In genomic region chr2:73463431-73464194, GRCm38 (mm10) we compare ENCODE assay signal across 9 mouse cellular contexts.
DNase-seq lines count a peak whose midpoint lies in the region; ATAC-seq and TF ChIP-seq lines count a peak whose summit lies in the region.
"Had no signal": no experiment of that assay in that cellular context is flagged by ENCODE, and none has a peak within 500 bp of the region (broad histone marks: within the 10 kb centered on the region; RNA-seq: fewer than 3 reads in every experiment).

No protein-coding gene starts in this region.

- TF ChIP-seq CTCF in liver, adult 2 months (IDR thresholded peaks at IDR 0.05; ENCODE audit: low read depth, low read length) = no peak

- no peak for TF ChIP-seq POLR2A in liver, adult 2 months (IDR thresholded peaks at IDR 0.05; ENCODE audit: extremely low read depth, insufficient read depth, low read length)

- peak; percentile 48; the same call in 1 of the 2 replicates for ATAC-seq in lung, embryonic 16.5 days (ENCODE audit: low read depth)

- DNase-seq in liver, adult 2 months (ENCODE audit: extremely low read depth, low read depth, low spot score) = peak; percentile 24
- DNase-seq in liver = no peak
- peak; percentile 55 for DNase-seq in gastrocnemius, postnatal 14 days
- peak; percentile 58 for DNase-seq in thymus, postnatal 25 days
- DNase-seq in frontal cortex, adult 2 months (ENCODE audit: extremely low spot score in 1 of 2, low spot score in 1 of 2) = no peak
- DNase-seq in Muller cell, postnatal 12 days (ENCODE audit: inconsistent ontology term) = no peak
- no peak for DNase-seq in adrenal gland, adult 18-20 months (ENCODE audit: low spot score in 2 of 2)

- H3K4me3 ChIP-seq in liver, adult 2 months (ENCODE audit: insufficient read depth, low read depth, low read length) = no peak overlapping the region
- H3K4me3 ChIP-seq in lung, embryonic 16.5 days (ENCODE audit: low read length) = no peak overlapping the region
- H3K4me3 ChIP-seq: forebrain, embryonic 12.5 days had no signal

- 44% methylated on average over 7 of the region's 7 CpGs for whole genome bisulfite sequencing in liver, adult 2 months
- WGBS in lung, embryonic 16.5 days = 14% methylated on average over 7 of the region's 7 CpGs

- H3K9me3 ChIP-seq in lung, embryonic 16.5 days (ENCODE audit: control insufficient read depth, low read length) = no peaks in the 10 kb centered on the region
- H3K9me3 ChIP-seq: forebrain, embryonic 12.5 days had no signal

- H3K4me1 ChIP-seq in liver, adult 2 months (ENCODE audit: control insufficient read depth, insufficient read depth, low read length) = no peaks in the 10 kb centered on the region; the same call in 1 of the 2 replicates
- peaks cover 7% of the 10 kb centered on the region; the same call in 1 of the 2 replicates for H3K4me1 ChIP-seq in lung, embryonic 16.5 days (replicated peaks; ENCODE audit: control insufficient read depth, insufficient read depth, low read length)
- H3K4me1 ChIP-seq: forebrain, embryonic 12.5 days had no signal

- no peaks in the 10 kb centered on the region for H3K79me2 ChIP-seq in liver, adult 2 months (ENCODE audit: control insufficient read depth, insufficient read depth, low read length)

- H3K27me3 ChIP-seq in liver, adult 2 months (ENCODE audit: control insufficient read depth, insufficient read depth, low read length) = no peaks in the 10 kb centered on the region
- no peaks in the 10 kb centered on the region for H3K27me3 ChIP-seq in lung, embryonic 16.5 days (ENCODE audit: control insufficient read depth, insufficient read depth, low read depth, low read length)
- H3K27me3 ChIP-seq: forebrain, embryonic 12.5 days had no signal

- no peak overlapping the region for H3K4me2 ChIP-seq in lung, embryonic 16.5 days (ENCODE audit: low read depth, low read length)
- H3K4me2 ChIP-seq: forebrain, embryonic 12.5 days had no signal

- H3K27ac ChIP-seq in liver, adult 2 months (replicated peaks; ENCODE audit: insufficient read depth, low read depth, low read length) = peak overlapping the region; percentile 1; the same call in 1 of the 2 replicates
- H3K27ac ChIP-seq in lung, embryonic 16.5 days (ENCODE audit: low read length) = peak overlapping the region; percentile 2; the same call in 1 of the 2 replicates
- H3K27ac ChIP-seq: forebrain, embryonic 12.5 days had no signal

- intact Hi-C loops in gastrocnemius, postnatal 14 days (cut with DNase I; ENCODE audit: low total_unique reads) = no loop called here

- H3K36me3 ChIP-seq in liver, adult 2 months (ENCODE audit: control insufficient read depth, insufficient read depth, low read length) = no peaks in the 10 kb centered on the region
- no peaks in the 10 kb centered on the region for H3K36me3 ChIP-seq in lung, embryonic 16.5 days (ENCODE audit: control insufficient read depth, insufficient read depth, low read length)
- H3K36me3 ChIP-seq: forebrain, embryonic 12.5 days had no signal

- no peak overlapping the region for H3K9ac ChIP-seq in liver, adult 2 months (ENCODE audit: low read depth, low read length)
- no peak overlapping the region for H3K9ac ChIP-seq in lung, embryonic 16.5 days (ENCODE audit: low read length)
- H3K9ac ChIP-seq: forebrain, embryonic 12.5 days had no signal

Comparison
In these comparisons a context has a peak if more than half of its experiments do, and no peak if none do; other contexts are left out.
1. DNase-seq: peak in liver, adult 2 months (single experiment), gastrocnemius, postnatal 14 days (single experiment) and thymus, postnatal 25 days (single experiment); none in liver (single experiment), frontal cortex, adult 2 months (0 of 2), Muller cell, postnatal 12 days (single experiment) and adrenal gland, adult 18-20 months (0 of 2).